Mouse (Mus musculus) spleen, adult 2 months (tissue): ENCODE data around the gene Usp5.

Experiments
- CTCF ChIP-seq: fragments of 200-500 bp; IDR thresholded peaks from 2 replicates; pipeline ENCODE4 v1.5.1; 2011; ENCODE audit warnings: mild to moderate bottlenecking, inconsistent platforms; ENCODE audit not compliant: insufficient read depth, insufficient read length, insufficient replicate concordance; ENCODE audit errors: extremely low read depth
- POLR2A ChIP-seq: fragments of 200-500 bp; IDR thresholded peaks from 2 replicates; pipeline ENCODE4 v1.6.1; 2011; ENCODE audit warnings: low read depth, low read length, inconsistent platforms

GRCm38 (mm10) chr6:124861802-124862201, 32.5 kb upstream of the Usp5 start:
- TF ChIP-seq CTCF, result no peak
- TF ChIP-seq POLR2A, result no peak
